Mouse (Mus musculus) forebrain, embryonic 15.5 days (tissue): ENCODE measurements around the gene Dhdh. TPM values are rescaled to one million over a fixed set of nuclear protein-coding genes. Genes with fewer than 3 reads are reported as not detected.
A peak's percentile ranks its signal among the peaks of the same experiment; 100 is the strongest.

Experiments
- ATAC-seq: fragments of 200-750 bp; cut with Nextera tagmentation; replicated peaks from 2 replicates; pipeline ENCODE4 v1.8.0; 2017; ENCODE audit warnings: mild to moderate bottlenecking, moderate TSS enrichment, moderate library complexity
- H3K27ac ChIP-seq: fragments of 300-500 bp; sonication (generic); replicated peaks from 2 replicates; pipeline ENCODE4 v1.5.1; 2015; ENCODE audit warnings: mild to moderate bottlenecking, inconsistent platforms
- H3K27me3 ChIP-seq: fragments of 300-500 bp; sonication (generic); 2 replicates; pipeline ENCODE4 v1.6.1; 2015; ENCODE audit warnings: inconsistent platforms
- H3K36me3 ChIP-seq: fragments of 300-500 bp; sonication (generic); 2 replicates; pipeline ENCODE4 v1.6.1; 2015; ENCODE audit warnings: mild to moderate bottlenecking, inconsistent platforms
- H3K4me1 ChIP-seq: fragments of 300-500 bp; sonication (generic); 2 replicates; pipeline ENCODE4 v1.6.1; 2015; ENCODE audit warnings: inconsistent platforms
- H3K4me2 ChIP-seq: fragments of 300-500 bp; sonication (generic); replicated peaks from 2 replicates; pipeline ENCODE4 v1.6.1; 2015; ENCODE audit warnings: mild to moderate bottlenecking, inconsistent platforms
- H3K4me3 ChIP-seq: fragments of 300-500 bp; sonication (generic); 2 replicates; pipeline ENCODE4 v1.5.1; 2015; ENCODE audit warnings: mild to moderate bottlenecking, inconsistent platforms
- H3K9ac ChIP-seq: fragments of 300-500 bp; sonication (generic); replicated peaks from 2 replicates; pipeline ENCODE4 v1.6.1; 2015; ENCODE audit warnings: mild to moderate bottlenecking, inconsistent platforms
- H3K9me3 ChIP-seq: fragments of 300-500 bp; sonication (generic); 2 replicates; pipeline ENCODE4 v1.6.1; 2016; ENCODE audit warnings: inconsistent platforms
- WGBS: fragments of 180-500 bp; shearing (Covaris S2); methylation state at CpG from one replicate; pipeline ENCODE4 v1.1.7; 2015; ENCODE audit warnings: mixed read lengths; 5-methylcytosine and 5-hydroxymethylcytosine counted together
- polyA plus RNA-seq: library from polyadenylated mRNA; unstranded; fragments of >200 nt; fragmentation: Nextera tagmentation; extraction: Ambion mirVana; gene quantifications from 2 replicates; pipeline ENCODE4 v1.2.1, GENCODE M21; 2015

The Dhdh gene
- polyA plus RNA-seq, 1 experiment from 2014 or later, result 2.6 TPM

DNA sequence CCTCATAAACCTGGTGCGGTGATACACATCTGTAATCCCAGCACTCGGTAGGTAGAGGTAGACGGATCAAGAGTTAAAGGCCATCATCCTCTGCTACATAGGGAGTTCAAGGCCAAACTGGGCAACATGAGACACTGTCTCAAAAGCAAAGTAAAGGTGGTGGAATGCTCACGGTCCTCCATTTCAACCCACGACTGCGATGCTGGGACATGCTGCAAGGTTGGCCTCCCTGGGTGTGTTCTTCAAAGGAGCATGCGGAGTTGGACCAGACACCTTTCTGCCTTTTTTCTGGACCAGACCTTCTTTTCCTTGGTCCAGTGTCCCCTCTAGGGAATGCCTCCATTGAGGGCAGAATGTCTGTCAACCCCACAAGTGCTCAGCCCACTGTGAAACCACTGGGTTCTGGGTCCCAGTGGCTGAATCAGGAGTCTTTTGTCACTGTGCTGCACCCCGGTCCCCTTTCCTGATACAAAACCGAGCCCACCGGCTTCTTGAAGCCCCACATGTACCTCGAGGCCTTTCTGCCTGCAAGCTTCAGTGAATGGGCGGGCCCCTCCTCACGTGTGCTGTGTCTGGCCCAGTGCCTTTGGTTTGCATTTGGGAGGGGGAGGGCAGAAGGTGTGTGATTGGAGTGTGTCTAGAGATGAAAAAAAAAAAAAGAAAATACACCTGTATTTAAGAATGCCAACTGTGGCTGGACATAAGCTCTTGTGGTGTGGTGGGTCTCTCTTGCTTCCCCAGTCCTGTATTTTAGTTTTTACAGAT lies 32.5 kb downstream of the Dhdh start:
- peaks cover 31% of the 10 kb centered on the region for H3K36me3 ChIP-seq

DNA sequence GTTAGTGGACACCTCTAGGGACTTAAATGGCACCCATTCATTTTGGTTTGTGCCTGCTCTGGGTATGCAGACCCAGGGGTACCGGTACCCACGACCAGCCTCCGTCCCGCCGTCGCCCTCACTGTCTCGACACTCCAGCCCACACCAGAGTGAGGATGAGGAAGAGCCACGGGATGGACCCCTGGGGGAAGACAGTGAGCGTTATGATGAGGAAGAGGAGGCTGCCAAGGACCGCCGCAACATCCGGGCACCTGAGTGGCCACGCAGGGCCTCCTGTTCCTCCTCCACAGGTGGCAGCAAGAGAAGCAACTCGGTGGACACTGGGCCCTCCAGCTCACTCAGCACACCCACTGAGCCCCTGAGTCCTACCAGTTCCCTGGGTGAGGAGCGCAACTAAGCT lies 33.6 kb downstream of the Dhdh start:
- Histone ChIP-seq H3K9ac (no peak overlapping the region), H3K4me3 (no peak overlapping the region), H3K27ac (no peak overlapping the region), H3K9me3 (no peaks in the 10 kb centered on the region), H3K4me1 (peaks cover 21% of the 10 kb centered on the region), H3K36me3 (peaks cover 32% of the 10 kb centered on the region), H3K27me3 (no peaks in the 10 kb centered on the region), H3K4me2 (no peak overlapping the region)
- WGBS, result 88% methylated on average over 15 of the region's 15 CpGs
- ATAC-seq, result no peak

More for the DNA sequence above, 32.5 kb downstream of the Dhdh start:
- Histone ChIP-seq H3K4me2 (no peak overlapping the region), H3K4me3 (no peak overlapping the region), H3K27ac (0 out of 2 replicates have a peak overlapping the region, but pooled peaks have one; percentile 96), H3K9me3 (no peaks in the 10 kb centered on the region), H3K9ac (no peak overlapping the region), H3K27me3 (no peaks in the 10 kb centered on the region), H3K4me1 (peaks cover 32% of the 10 kb centered on the region)
- ATAC-seq, result no peak
- 75% methylated on average over 13 of the region's 13 CpGs for WGBS

DNA sequence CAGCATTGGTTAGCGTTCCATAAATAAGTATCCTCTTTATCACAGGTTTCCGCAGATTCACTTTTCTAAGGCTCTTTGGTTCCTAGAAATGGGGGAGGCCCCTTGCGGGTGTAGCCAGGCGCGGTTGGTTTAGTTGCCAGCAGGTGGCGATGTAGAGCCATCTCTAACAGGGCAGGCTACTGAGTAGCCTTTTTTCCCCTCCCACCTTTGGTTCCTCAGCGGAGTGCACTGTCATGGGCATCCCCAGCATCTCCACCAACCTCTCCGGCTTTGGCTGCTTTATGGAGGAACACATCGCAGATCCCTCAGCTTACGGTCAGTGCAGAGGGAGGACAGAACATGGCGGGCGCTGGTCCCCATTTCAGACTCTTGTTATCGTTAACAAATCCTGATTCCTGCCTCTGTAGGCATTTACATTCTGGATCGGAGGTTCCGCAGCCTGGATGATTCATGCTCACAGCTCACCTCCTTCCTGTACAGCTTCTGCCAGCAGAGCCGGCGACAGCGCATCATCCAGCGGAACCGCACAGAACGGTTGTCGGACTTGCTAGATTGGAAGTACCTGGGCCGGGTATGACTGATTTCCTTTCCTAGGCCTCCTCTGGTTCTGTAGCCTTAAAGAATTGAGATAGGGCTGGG lies 37.1 kb downstream of the Dhdh start:
- Histone ChIP-seq H3K4me2 (no peak overlapping the region), H3K4me1 (peaks cover under 1% of the 10 kb centered on the region; the same call in 1 of the 2 replicates), H3K27me3 (no peaks in the 10 kb centered on the region), H3K36me3 (peaks cover 19% of the 10 kb centered on the region; the same call in 1 of the 2 replicates), H3K9me3 (no peaks in the 10 kb centered on the region), H3K9ac (no peak overlapping the region), H3K27ac (no peak overlapping the region), H3K4me3 (no peak overlapping the region)
- peak; percentile 67 for ATAC-seq
- WGBS, result 51% methylated on average over 23 of the region's 23 CpGs

DNA sequence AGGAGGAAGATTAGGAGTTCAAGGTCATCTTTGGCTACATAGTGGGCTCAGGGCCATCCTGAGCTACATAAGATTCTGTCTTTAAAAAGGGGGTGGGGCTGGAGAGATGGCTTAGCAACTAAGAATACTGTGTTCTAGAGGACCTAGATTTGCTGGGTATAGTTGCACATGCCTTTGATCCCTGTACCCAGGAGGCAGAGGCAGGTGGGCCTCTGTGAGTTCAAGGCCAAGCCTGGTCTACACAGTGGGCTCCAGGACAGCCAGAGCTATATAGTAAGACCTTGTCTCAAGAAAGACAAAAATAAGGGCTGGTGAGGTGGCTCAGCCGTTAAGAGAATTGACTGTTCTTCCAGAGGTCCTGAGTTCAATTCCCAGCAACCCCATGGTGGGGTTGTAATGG lies 38.6 kb downstream of the Dhdh start:
- Histone ChIP-seq H3K9me3 (no peaks in the 10 kb centered on the region), H3K4me2 (no peak overlapping the region), H3K4me1 (no peaks in the 10 kb centered on the region), H3K4me3 (no peak overlapping the region), H3K9ac (no peak overlapping the region), H3K27me3 (no peaks in the 10 kb centered on the region), H3K27ac (no peak overlapping the region), H3K36me3 (peaks cover 16% of the 10 kb centered on the region; the same call in 1 of the 2 replicates)
- 94% methylated on average over 1 of the region's 1 CpGs for WGBS
- ATAC-seq, result no peak

DNA sequence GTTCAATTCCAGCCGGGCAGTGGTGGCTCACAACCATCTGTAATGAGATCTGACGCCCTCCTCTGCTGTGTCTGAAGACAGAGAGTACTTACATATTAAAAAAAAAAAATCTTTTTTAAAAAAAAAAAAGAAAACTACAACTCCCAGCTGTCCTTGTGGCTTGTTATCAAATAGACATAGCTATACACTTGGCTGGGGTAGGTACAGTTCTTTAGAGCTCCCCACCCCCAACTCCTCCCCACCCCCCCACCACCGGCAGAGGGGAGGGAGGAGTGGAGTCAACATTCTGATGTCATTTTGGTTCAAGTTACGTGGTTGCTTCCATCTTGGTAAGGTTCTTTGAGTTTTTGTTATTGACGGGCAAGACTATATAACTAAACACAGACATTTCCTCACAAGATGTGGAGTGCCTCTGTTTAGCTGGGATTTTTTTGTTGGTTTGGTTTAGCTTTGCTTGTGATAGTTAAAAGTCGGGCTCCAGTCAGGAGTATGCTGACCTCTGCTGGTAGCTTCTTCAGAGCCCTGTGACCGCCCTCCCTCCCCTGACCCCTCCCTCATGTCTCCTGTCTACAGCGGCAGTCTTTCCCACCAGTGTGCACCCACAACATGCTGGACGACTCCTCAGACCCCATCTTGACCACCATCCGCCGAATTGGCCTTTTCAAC lies 41.1 kb downstream of the Dhdh start:
- Histone ChIP-seq H3K4me1 (no peaks in the 10 kb centered on the region), H3K27me3 (no peaks in the 10 kb centered on the region), H3K9me3 (no peaks in the 10 kb centered on the region), H3K27ac (no peak overlapping the region), H3K36me3 (0 out of 2 replicates have a peak, but pooled peaks cover 13% of the 10 kb centered on the region), H3K9ac (no peak overlapping the region), H3K4me2 (no peak overlapping the region), H3K4me3 (no peak overlapping the region)
- WGBS, result 44% methylated on average over 11 of the region's 11 CpGs
- ATAC-seq, result no peak

DNA sequence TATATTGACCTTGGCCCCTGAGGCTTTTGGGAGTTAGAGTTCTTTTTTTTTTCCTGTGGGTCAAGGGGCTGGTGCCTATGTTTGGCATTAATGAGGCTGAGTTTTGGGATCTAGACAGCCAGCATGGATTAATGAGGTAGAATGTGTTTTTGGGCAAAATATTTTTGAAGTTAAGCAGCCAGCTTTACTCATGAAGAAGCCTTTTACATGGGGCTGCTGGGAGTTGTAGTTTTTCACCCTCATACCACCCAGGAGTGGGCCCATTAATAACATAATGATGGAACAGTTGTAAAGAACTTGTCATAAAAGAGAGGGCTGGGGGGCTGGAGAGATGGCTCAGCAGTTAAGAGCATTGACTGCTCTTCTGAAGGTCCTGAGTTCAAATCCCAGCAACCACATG lies 42.0 kb downstream of the Dhdh start:
- Histone ChIP-seq H3K4me1 (no peaks in the 10 kb centered on the region), H3K4me2 (no peak overlapping the region), H3K9me3 (no peaks in the 10 kb centered on the region), H3K4me3 (no peak overlapping the region), H3K27ac (no peak overlapping the region), H3K27me3 (no peaks in the 10 kb centered on the region), H3K36me3 (0 out of 2 replicates have a peak, but pooled peaks cover 14% of the 10 kb centered on the region), H3K9ac (no peak overlapping the region)
- no peak for ATAC-seq

DNA sequence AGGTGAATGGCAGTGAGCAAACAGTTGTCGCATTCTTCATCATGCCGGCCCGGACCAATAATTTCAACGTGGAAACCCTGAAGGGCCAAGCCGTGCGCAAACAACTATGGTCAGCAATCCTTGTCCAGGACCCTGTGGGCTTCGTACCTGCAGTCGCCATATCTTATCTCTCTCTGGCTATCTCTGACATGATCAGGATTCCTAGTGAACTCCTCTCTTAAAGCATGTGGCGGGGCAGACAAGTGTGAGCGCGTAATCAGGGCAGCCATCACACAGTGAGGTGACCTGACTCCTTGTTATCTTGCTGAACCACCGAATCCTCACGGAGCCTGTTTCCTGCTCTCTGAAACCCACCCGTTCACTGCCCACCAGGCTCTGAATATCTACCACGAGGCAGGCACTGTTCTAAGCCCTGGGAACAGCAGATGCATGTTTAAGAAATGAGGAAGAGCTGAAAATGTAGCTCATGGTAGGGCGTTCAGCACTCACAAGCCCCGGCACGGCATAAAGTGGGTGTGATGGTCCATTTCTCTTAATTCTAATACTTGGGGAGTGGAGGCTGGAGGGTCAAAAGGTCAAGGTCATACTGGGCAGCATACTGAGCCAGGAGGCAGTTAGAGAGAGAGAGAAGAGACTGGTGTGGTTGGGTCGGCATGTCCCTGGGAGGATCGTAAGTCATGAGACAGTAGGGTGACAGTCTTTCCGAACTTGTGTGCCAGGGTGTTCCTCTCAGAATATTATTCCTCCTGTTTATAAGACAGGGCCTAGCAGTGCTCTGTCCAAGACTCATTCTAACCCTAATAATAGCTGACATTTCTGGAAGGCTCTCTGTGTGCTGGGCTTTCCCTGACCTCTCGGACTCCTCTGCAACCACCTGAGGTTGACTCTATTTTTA lies 44.8 kb downstream of the Dhdh start:
- 93% methylated on average over 22 of the region's 22 CpGs for whole genome bisulfite sequencing
- peaks cover 17% of the 10 kb centered on the region; the same call in 1 of the 2 replicates for H3K36me3 ChIP-seq

DNA sequence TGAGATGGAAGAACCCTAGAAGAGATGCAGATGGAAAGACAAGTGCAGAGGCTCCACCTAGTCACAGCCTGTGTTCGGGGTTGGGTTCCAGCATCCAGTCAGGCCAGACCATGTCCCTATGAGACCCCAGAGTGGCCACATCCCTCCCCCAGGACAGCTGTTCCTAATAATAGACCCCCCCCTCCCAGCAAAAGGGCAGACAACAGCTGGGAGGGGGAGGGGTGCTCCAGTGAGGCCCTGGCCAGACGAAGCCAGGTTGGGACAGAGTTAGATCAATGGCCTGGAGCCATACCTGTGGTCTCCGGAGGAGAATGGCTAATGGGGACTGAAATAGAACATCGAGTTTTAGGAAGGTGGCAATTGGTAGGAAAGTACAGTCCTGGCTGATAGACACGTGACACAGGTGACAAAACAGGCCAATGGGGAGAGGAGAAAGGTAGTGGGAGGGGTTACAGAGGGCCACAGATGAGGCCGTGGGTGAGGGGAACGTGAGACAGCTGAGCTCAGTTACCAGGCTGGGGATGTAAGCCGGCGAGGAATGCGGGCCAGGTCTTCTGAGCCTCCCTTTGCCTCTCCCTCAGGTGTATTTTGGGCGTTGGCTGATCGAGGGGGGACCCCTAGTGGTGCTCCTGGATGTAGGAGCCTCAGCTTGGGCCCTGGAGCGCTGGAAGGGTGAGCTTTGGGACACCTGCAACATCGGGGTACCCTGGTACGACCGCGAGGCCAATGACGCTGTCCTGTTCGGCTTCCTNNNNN lies 50.9 kb downstream of the Dhdh start, which contains the start of gene Ruvbl2:
TSS of gene Ruvbl2 (minus strand) at position 576 of the 756 bp plus-strand sequence.
- Histone ChIP-seq H3K9me3 (no peaks in the 10 kb centered on the region), H3K27ac (no peak within 1 kb of the TSS), H3K4me2 (0 out of 2 replicates have a peak within 1 kb of the TSS, but pooled peaks have one; percentile 2), H3K4me1 (peaks cover 36% of the 10 kb centered on the region), H3K27me3 (no peaks in the 10 kb centered on the region), H3K9ac (no peak within 1 kb of the TSS), H3K4me3 (no peak within 1 kb of the TSS), H3K36me3 (peaks cover 7% of the 10 kb centered on the region; the same call in 1 of the 2 replicates)
- no peak for ATAC-seq
- 19% methylated on average over 19 of the region's 19 CpGs for WGBS

More for the DNA sequence above, 44.8 kb downstream of the Dhdh start:
- ATAC-seq, result no peak
- no peak overlapping the region for H3K9ac ChIP-seq
- no peak overlapping the region for H3K27ac ChIP-seq
- H3K4me3 ChIP-seq, result no peak overlapping the region
- no peak overlapping the region for H3K4me2 ChIP-seq
- H3K9me3 ChIP-seq, result no peaks in the 10 kb centered on the region
- no peaks in the 10 kb centered on the region for H3K4me1 ChIP-seq
- H3K27me3 ChIP-seq, result no peaks in the 10 kb centered on the region

DNA sequence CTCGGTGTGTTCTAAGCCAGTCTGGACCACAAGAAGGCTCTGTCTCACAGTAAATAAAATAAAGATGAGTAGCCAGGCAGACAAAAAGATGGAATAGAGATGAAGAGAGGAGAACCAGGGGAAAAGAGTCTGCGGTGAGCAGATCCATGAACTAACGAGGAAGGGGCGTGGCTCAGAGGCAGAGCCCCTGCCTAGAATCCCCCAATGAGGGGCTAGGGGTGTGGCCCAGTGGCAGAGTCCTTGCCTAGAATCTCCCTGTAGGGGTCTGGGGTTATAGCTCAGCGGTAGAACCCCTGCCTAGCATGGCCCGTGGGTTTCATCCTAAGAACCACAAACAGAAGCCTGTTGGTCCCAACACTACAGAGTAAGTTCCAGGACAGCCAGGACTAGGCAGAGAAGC lies 51.6 kb downstream of the Dhdh start:
- Histone ChIP-seq H3K36me3 (peaks cover 7% of the 10 kb centered on the region; the same call in 1 of the 2 replicates), H3K4me1 (peaks cover 39% of the 10 kb centered on the region), H3K4me3 (no peak overlapping the region), H3K27me3 (no peaks in the 10 kb centered on the region), H3K4me2 (no peak overlapping the region), H3K9ac (no peak overlapping the region), H3K27ac (no peak overlapping the region), H3K9me3 (no peaks in the 10 kb centered on the region)
- WGBS, result 36% methylated on average over 6 of the region's 6 CpGs
- ATAC-seq, result no peak

DNA sequence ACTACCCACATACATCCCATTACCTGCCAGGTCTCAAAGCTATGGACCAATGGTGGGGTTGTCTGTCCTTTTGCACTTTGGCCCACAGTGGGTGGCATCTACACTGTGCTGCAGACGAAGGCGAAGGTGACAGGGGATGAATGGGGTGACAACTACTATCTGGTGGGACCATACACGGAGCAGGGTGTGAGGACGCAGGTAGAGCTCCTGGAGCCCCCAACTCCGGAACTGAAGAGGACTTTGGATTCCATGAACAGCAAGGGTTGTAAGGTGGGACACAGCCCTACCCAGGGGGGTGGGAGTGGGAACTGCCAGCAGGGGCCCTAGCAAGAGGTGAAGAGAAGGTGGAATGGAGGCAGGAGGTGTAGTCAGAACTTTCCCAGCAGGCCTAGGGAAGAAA lies 52.2 kb downstream of the Dhdh start:
- Histone ChIP-seq H3K4me3 (no peak overlapping the region), H3K27ac (no peak overlapping the region), H3K4me2 (no peak overlapping the region), H3K9me3 (no peaks in the 10 kb centered on the region), H3K9ac (no peak overlapping the region; the same call in 1 of the 2 replicates), H3K36me3 (peaks cover 9% of the 10 kb centered on the region; the same call in 1 of the 2 replicates), H3K27me3 (no peaks in the 10 kb centered on the region), H3K4me1 (peaks cover 39% of the 10 kb centered on the region)
- WGBS, result 94% methylated on average over 5 of the region's 5 CpGs
- ATAC-seq, result no peak

DNA sequence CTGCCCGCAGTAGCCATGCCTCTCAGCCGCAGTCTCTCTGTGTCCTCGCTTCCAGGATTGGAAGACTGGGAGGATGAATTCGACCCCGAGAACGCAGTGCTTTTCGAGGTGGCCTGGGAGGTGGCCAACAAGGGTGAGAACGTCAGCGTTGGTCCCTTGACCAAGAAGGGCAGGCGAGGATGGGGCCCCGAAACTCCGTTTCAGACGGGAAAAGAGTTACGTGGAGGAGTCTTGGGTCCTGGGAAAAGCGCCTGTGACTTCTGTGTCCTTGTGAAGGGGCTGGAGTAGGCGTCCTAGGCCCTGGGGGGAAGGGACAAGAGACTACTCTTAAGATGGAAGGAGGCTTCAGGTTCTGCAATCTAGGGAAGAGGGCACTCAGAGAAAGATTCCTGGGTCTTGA lies 53.6 kb downstream of the Dhdh start:
- no peaks in the 10 kb centered on the region for H3K9me3 ChIP-seq
- H3K36me3 ChIP-seq, result peaks cover 7% of the 10 kb centered on the region; the same call in 1 of the 2 replicates
- H3K4me1 ChIP-seq, result peaks cover 39% of the 10 kb centered on the region
- 2% methylated on average over 16 of the region's 16 CpGs for WGBS
- H3K27me3 ChIP-seq, result no peaks in the 10 kb centered on the region
- peak overlapping the region; percentile 65 for H3K27ac ChIP-seq
- H3K4me3 ChIP-seq, result peak overlapping the region; percentile 60
- H3K4me2 ChIP-seq, result peak overlapping the region; percentile 76
- H3K9ac ChIP-seq, result peak overlapping the region; percentile 74
- ATAC-seq, result peak; percentile 26; the same call in 1 of the 2 replicates
